Comparison of ENCODE assay signal across 14 mouse cellular contexts in the genomic region with DNA sequence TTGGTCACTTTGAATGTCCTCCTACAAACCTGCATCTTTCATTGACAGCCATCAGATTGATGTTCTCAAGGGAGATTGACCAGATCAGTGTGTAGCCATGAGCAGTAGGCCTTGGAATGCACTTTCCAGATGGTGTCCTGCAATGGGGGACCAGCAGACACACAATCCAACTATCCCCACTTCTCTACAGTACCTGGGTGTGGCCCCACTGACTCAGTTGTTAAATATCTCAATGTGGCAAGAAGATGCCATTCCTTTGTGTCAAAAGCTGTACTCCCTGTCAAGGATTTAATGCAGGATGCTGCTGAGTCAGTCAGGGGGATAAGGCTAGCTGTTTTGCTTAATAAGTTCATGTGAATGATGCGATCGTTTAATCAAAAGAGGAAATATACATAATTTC.
"Had no signal": no experiment of that assay in that cellular context is flagged by ENCODE, and none has a peak within 500 bp of the region (broad histone marks: within the 10 kb centered on the region; RNA-seq: fewer than 3 reads in every experiment).

No protein-coding gene starts in this region.

- H3K4me2 ChIP-seq: limb, embryonic 15.5 days; liver, embryonic 12.5 days; lung, embryonic 14.5 days; midbrain, embryonic 13.5 days; neural tube, embryonic 13.5 days had no signal

- DNase-seq: kidney, adult 9 months; kidney, postnatal 36 days; lung, embryonic 14.5 days; lung, postnatal 10 days; lung, postnatal 4 days; right cerebral cortex, postnatal 14 days; thymus, postnatal 4 days had no signal

- H3K9ac ChIP-seq: limb, embryonic 15.5 days; liver, embryonic 12.5 days; lung, embryonic 14.5 days; midbrain, embryonic 13.5 days; neural tube, embryonic 13.5 days had no signal

- ATAC-seq: liver, embryonic 12.5 days; midbrain, embryonic 13.5 days had no signal

- H3K4me1 ChIP-seq: limb, embryonic 15.5 days; midbrain, embryonic 13.5 days; neural tube, embryonic 13.5 days had no signal

- H3K4me3 ChIP-seq: left cerebral cortex, adult 2 months; limb, embryonic 15.5 days; liver, embryonic 12.5 days; midbrain, embryonic 13.5 days; neural tube, embryonic 13.5 days had no signal

- H3K27ac ChIP-seq: kidney, postnatal 0 days; left cerebral cortex, adult 2 months; limb, embryonic 15.5 days; midbrain, embryonic 13.5 days; neural tube, embryonic 13.5 days; stomach, postnatal 0 days had no signal

- H3K9me3 ChIP-seq: limb, embryonic 15.5 days; liver, embryonic 12.5 days; midbrain, embryonic 13.5 days; neural tube, embryonic 13.5 days had no signal

- H3K36me3 ChIP-seq: limb, embryonic 15.5 days; liver, embryonic 12.5 days; midbrain, embryonic 13.5 days; neural tube, embryonic 13.5 days had no signal

- H3K27me3 ChIP-seq: limb, embryonic 15.5 days; liver, embryonic 12.5 days; midbrain, embryonic 13.5 days; neural tube, embryonic 13.5 days had no signal
